Mouse (Mus musculus): ENCODE measurements around the gene Exosc10.

Gene Exosc10

DNA sequence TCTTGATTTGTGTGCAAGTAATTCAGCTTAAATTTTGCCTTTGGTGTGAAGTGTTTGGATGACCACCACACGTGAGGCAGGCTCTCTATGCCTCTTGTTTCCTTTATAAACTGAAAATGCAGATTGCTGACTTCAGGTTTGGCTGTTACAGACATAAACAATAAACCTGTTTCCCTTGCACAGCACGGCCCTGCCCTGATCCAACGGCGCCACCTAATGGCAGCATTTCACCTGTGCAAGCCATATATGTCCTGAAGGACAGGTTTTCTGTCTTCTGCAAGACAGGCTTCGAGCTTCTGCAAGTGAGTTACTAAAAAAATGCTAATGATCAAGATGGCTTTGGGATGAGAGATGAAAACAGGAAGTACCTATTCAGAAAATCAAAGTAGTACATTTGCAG lies 49.5 kb downstream of the Exosc10 start:
- peak in 1 of 2 experiments; percentile 42 for DNase-seq (ENCODE audit: low spot score in 2 of 2)

DNA sequence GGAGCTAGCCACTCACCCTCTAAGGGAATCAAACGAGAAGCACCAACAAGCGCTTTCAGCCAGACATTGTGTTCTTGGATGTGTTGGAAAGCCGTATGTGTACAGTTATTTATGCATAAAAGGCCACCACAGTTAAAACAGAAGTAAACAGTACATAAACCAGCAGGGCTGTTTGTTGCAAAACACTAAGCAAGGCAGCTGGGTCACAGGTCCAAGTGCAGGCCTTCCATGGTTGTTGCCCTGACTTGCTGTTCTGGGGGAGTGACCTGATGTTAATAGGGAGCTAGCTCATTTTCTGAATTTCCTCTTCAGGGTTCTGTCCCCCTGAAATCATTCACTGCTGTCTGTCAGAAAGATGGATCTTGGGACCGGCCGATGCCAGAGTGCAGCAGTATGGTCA lies 51.6 kb downstream of the Exosc10 start:
- DNase-seq (ENCODE audit: low spot score in 2 of 2) = no peak

DNA sequence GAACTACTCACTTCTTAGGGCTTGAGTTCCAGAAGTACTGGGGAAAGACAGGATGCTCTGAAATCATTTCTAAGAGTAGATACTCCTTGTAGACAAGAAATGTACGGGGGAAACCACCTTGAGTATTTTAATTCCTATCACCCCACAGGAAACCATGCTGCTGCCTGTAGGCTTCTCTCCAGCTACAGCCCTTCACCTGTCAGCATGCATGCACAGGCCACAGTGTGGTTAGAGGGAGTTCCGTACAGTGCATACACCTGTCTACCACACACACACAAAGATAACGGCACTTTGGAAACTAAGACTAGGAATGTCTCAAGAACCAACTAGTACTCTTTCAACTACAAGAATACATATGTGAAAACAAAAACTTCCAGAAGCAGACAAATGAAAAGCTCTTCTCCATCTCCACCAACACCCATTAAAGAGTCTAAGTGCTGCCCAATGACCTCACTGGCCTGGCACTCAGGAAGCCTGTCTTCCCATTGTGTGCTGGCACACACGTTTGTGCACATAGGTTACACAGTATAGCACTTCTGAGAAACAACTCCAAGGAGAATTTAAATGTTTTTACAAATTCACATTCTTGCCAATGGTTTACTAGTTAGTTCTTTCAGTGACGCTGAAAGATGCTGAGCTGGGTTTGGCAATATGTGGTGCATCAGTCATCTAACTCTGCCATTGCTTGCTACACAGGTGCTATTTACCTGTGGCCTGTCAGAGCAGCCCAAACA lies 52.6 kb downstream of the Exosc10 start:
- DNase-seq (ENCODE audit: low spot score in 2 of 2) = no peak

DNA sequence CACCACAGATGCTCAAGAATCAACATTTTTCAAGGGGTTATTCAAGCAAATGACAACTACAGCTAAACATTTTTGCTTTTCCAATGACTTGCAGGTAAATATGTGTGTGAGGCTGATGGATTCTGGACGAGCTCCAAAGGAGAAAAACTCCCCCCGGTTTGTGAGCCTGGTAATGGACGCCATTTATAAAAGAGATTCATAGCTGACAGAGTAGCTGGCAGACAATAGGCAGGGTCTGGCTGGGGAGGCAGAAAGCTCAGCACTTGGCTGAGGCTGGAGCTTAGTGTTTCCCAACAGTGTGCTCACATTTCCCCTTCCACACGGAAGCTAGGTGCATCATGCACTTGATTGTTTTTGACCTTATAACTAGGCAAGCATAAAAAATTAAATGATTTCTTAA lies 54.3 kb downstream of the Exosc10 start:
- no peak for DNase-seq (ENCODE audit: low spot score in 2 of 2)

DNA sequence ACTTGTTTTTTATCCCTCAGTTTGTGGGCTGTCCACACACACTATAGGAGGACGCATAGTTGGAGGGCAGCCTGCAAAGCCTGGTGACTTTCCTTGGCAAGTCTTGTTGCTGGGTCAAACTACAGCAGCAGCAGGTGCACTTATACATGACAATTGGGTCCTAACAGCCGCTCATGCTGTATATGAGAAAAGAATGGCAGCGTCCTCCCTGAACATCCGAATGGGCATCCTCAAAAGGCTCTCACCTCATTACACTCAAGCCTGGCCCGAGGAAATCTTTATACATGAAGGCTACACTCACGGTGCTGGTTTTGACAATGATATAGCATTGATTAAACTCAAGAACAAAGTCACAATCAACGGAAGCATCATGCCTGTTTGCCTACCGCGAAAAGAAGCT lies 55.5 kb downstream of the Exosc10 start:
- no peak for DNase-seq (ENCODE audit: low spot score in 2 of 2)

DNA sequence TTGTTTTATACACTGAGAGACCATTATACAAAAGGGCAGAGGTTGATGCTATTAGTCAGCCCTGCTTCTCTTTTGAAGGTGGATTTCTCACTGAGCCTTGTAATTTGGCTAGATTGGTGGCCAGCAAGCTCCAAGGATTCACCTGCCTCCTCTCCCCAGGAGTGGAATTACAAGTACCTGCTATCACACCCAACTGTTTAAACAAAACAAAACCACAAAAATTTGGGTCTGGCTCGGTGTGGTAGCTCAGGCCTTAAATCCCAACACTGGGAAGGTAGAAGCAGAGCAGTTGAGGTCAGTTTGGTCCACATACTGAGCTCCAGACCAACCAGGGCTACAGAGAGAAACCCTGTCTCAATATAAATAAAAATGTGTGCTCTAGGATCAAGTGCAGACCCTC lies 61.6 kb downstream of the Exosc10 start:
- DNase-seq (ENCODE audit: low spot score in 2 of 2) = no peak

DNA sequence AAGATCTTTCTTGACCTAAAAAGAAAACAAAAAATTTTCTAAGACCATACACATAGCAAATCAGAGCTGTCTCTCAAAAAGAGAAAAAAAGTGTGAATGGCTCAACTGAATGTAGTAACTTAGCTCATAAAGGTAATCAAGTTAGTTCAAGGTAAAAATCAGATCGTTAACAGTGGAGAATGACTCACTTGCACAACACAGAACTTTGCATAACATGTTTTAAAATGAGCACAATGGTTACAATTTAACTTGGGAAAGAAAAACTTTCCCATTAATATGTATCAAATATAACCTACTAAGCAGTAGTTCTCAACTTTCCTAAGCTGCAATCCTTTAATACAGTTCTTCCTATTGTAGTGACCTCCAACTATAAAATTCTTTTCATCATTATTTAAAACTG lies 62.5 kb downstream of the Exosc10 start:
- DNase-seq (ENCODE audit: low spot score in 2 of 2) = no peak

DNA sequence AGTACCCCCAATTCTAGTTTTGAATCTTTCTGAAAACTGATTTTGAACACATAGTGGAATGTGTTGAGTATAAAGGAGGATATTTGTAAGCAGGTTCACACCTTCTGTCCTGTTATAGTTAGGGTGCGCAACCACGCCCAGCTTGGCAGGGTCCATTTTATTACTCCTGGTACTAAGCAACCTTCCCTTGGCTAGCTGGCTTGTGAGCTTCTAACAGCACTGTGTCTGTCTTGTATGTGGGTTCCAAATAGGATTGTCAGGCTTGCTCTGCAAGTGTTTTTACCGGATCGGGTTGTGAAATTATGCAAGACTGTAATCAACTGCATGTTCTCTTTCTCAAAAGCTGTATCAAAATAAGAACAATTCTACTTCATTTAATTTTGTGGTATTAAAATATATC lies 64.3 kb downstream of the Exosc10 start:
- no peak for DNase-seq (ENCODE audit: low spot score in 2 of 2)

DNA sequence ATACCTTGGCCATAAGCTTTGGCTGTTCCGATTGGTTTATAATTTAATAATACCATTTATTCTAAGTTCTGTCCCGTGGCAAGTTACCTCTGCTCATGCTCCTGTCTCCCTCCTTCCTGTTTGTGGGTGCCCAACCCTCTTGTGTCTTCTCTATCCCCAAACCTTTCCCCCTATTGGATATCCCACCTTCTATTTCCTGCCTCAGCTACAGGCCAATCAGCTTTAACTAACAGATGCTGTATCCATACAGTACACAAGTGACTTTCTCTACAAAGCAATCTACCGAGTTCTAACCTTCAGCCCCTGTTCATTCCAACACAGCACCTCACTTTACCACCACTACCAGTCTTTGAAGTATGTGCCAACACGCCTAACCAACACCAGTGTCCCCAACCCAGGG lies 65.4 kb downstream of the Exosc10 start:
- no peak for DNase-seq (ENCODE audit: low spot score in 2 of 2)

DNA sequence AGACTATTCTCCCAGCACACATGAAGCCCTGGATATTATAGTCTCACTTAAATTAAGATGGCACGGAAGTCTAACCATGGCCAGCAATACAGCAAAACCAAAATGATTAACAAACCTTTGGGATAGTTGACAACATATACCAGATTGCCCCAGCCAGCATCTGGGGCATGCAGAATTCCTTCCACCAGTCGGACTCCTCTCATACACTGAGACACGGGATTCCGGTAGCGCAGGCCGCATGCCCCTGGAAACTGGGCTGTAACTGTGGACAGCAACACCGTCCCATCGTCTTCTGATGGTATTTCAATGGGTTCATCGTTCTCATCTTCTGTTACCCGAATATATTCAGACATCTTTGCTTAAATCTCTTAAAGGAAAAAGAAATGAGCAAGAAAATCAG lies 66.8 kb downstream of the Exosc10 start:
- no peak for DNase-seq (ENCODE audit: low spot score in 2 of 2)

DNA sequence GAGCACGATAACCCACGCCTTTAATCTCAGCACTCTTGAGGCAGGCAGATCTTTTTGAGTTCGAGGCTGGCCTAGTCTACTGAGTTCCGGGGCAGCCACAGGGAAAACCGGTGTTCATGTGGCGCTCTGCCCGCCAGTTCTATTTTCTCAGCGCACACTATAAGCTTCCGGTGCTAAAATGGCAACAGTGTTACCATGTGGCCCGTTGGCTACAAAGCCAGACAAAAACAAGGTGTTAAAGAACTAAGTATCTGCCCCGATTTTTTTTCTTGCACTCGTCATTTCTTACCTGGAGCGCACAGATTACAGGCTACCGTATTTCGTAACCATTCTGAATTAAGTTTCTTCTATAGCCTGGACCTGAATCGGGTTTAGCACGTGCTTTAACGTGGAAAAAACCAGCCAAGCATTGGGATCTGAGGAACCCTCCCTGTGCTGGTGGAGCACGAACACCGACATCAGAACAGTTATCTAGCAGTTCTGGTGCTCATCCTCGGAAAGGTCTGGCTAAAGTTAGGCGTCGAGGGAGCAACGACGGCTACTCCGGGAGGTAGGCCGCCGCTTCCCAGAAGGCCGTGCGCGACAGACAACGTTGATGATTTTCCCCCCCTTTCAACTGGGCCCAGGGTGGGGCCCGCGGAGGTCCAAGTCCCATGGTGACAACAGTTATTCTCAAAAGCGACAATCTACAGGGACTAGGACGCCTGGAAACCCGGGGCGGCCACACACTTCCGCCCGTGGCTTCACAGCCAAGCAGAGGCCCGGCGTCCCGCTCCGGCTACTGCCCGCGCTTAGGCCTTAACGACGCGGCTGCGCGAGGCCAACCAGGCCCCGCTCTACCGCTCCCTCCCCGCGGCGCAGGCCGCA lies 67.8 kb downstream of the Exosc10 start:
- DNase-seq (ENCODE audit: low spot score in 2 of 2) = no peak

DNA sequence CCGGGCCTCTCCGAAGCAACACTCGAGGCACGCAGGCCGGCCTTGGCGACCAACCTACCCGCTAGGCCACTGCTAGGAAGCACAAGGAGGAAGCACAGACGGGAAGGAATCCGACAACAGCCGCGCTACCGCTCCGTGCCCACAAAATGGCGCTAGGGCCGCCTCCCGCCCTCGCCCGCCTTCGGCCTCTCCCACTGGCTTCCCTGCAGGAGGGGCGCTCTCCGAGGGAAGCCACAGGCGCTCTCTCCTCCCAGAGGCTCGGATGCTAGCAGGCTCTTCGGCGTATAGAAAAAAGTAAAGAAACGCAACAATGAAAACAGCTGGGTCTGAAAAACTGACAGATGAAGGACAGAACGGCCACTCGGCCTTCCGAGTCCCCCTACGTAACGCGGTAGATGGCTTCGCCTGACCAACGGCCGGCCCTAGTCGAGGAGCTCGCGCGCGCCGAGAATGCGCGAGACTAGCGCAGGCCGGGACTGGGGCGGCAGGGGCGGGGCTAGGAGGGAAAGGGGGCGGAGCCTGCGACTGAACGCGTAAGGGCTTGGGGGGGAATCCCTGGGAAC lies 68.5 kb downstream of the Exosc10 start, which contains the start of gene Tardbp:
Gene Tardbp (minus strand): TSS at position 397 of the 563 bp plus-strand sequence.
- DNase-seq (ENCODE audit: low spot score in 2 of 2) = peak; percentile 92 to 94

DNA sequence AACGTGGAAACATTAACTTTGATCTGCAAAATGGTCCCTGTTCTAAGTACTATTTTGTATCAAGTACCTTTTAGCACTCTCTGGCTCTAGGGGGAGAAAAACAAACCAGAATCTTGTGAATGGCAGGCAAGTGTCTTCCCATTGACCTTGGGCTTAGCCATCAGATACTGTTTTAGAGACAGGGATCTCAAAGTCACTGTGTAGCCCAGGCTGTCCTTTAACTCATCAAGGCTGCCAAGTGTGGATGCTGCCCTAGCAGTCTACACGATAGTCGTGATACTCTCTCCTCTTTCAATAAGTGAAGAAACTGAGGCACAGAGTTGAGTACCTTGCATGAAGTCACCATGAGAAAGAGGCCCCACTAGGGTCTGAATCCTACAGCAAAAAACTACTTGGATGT lies 69.0 kb downstream of the Exosc10 start:
- no peak for DNase-seq (ENCODE audit: low spot score in 2 of 2)

Data from heart, adult 9 months (tissue).